Mouse (Mus musculus) cerebellum, adult 2 months (tissue): Measurements from ENCODE around the gene Asb8.

Source experiments
- CTCF ChIP-seq: fragments of 200-500 bp; IDR thresholded peaks from 2 replicates; pipeline ENCODE4 v1.5.1; 2011; ENCODE audit warnings: low read depth, mild to moderate bottlenecking, control low read depth, low read length, moderate library complexity, borderline replicate concordance; ENCODE audit not compliant: insufficient read depth
- POLR2A ChIP-seq: fragments of 200-500 bp; IDR thresholded peaks from 2 replicates; pipeline ENCODE4 v1.6.1; 2011; ENCODE audit warnings: low read length, control low read depth, borderline replicate concordance; ENCODE audit not compliant: insufficient read depth

DNA sequence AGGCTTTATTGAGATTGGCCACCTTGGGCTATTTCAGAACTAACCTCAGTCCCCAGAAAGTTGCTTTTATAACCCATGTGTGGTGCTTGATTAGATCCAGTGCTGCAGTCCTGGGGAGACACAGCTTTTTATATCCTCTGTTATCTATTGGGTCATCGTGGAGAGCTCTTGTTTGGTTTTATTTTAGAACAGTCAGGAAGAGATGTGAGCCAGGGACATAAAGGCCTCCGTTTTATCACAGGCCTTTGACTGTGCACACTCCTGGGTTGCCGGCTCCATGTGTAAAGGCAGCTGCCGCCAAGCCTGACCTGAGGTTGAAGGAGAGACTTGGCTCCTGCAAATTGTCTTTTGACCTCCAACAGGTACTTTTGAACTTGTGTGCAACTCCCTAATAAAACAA lies 2.9 kb downstream of the Asb8 start:
- no peak for TF ChIP-seq CTCF
- no peak for TF ChIP-seq POLR2A
